Mouse (Mus musculus) limb, embryonic 14.5 days (tissue): ENCODE results near the gene Cat. TPM values are rescaled to one million over a fixed set of nuclear protein-coding genes. Genes with fewer than 3 reads are reported as not detected.

Source experiments
- ATAC-seq: fragments of 200-750 bp; cut with Nextera tagmentation; 2 replicates; pipeline ENCODE4 v1.8.0; 2017; ENCODE audit warnings: low read depth, moderate number of reproducible peaks, moderate TSS enrichment; ENCODE audit not compliant: low FRiP score
- DNase-seq: peaks from one replicate; pipeline ENCODE4 v3.0.0-alpha.2; 2015; ENCODE audit warnings: low spot score
- H3K27ac ChIP-seq: fragments of 300-500 bp; sonication (generic); replicated peaks from 2 replicates; pipeline ENCODE4 v1.5.1; 2014; ENCODE audit warnings: low read depth, mild to moderate bottlenecking, low read length, moderate library complexity, mixed read lengths
- H3K27me3 ChIP-seq: fragments of 300-500 bp; sonication (generic); 2 replicates; pipeline ENCODE4 v1.6.1; 2014; ENCODE audit warnings: low read length, mixed read lengths; ENCODE audit not compliant: control insufficient read depth, insufficient read depth
- H3K36me3 ChIP-seq: fragments of 300-500 bp; sonication (generic); 2 replicates; pipeline ENCODE4 v1.6.1; 2014; ENCODE audit warnings: mild to moderate bottlenecking, low read length, moderate library complexity, mixed read lengths; ENCODE audit not compliant: control insufficient read depth, insufficient read depth
- H3K4me1 ChIP-seq: fragments of 300-500 bp; sonication (generic); 2 replicates; pipeline ENCODE4 v1.6.1; 2014; ENCODE audit warnings: antibody characterized with exemption, low read length, mixed read lengths; ENCODE audit not compliant: control insufficient read depth, insufficient read depth
- H3K4me2 ChIP-seq: fragments of 300-500 bp; sonication (generic); replicated peaks from 2 replicates; pipeline ENCODE4 v1.6.1; 2014; ENCODE audit warnings: low read depth, mild to moderate bottlenecking, low read length, moderate library complexity; ENCODE audit not compliant: severe bottlenecking
- H3K4me3 ChIP-seq: fragments of 300-500 bp; sonication (generic); replicated peaks from 2 replicates; pipeline ENCODE4 v1.5.1; 2014; ENCODE audit warnings: low read length
- H3K9ac ChIP-seq: fragments of 300-500 bp; sonication (generic); 2 replicates; pipeline ENCODE4 v1.6.1; 2014; ENCODE audit warnings: mild to moderate bottlenecking, low read depth, low read length, moderate library complexity; ENCODE audit not compliant: severe bottlenecking
- H3K9me3 ChIP-seq: fragments of 300-500 bp; sonication (generic); 2 replicates; pipeline ENCODE4 v1.6.1; 2016; ENCODE audit warnings: low read length; ENCODE audit not compliant: control insufficient read depth
- POLR2A ChIP-seq: fragments of 200-500 bp; IDR thresholded peaks from 2 replicates; pipeline ENCODE4 v1.8.0; 2012; ENCODE audit warnings: inconsistent platforms, mild to moderate bottlenecking, moderate library complexity, borderline replicate concordance; ENCODE audit not compliant: insufficient read depth, insufficient read length; ENCODE audit errors: extremely low read depth
- WGBS: fragments of 180-500 bp; shearing (Covaris S2); extraction: QIAGEN DNeasy Blood & Tissue Kit; methylation state at CpG from one replicate; pipeline ENCODE4 v1.1.7; 2014; 5-methylcytosine and 5-hydroxymethylcytosine counted together
- polyA plus RNA-seq, 2 experiments: library from polyadenylated mRNA; depleted of rRNA in 1 of 2; stranded (reverse) in 1 of 2; unstranded in 1 of 2; fragments of >200 nt; fragmentation: Nextera tagmentation in 1 of 2; extraction: Ambion mirVana in 1 of 2; gene quantifications; 2 replicates each; pipeline versions ENCODE4 v1.2.1 to v1.2.3; 2012 to 2014

Cat gene
- polyA plus RNA-seq, 2 experiments = 56.3 to 82.3 TPM

- WGBS = 88% methylated on average over 11 of the region's 11 CpGs
- Histone ChIP-seq H3K4me2 (no peak overlapping the region; the same call in 1 of the 2 replicates), H3K4me3 (no peak overlapping the region), H3K9me3 (no peaks in the 10 kb centered on the region), H3K36me3 (no peaks in the 10 kb centered on the region), H3K27ac (no peak overlapping the region), H3K9ac (no peak overlapping the region), H3K27me3 (no peaks in the 10 kb centered on the region), H3K4me1 (peaks cover 9% of the 10 kb centered on the region; the same call in 1 of the 2 replicates)
- ATAC-seq (no peak), DNase-seq (no peak)
- no peak for TF ChIP-seq POLR2A
These were observed 45.8 kb downstream of the Cat start for GRCm38 (mm10) chr2:103439071-103439622.

- Histone ChIP-seq H3K4me1 (peaks cover 9% of the 10 kb centered on the region; the same call in 1 of the 2 replicates), H3K4me3 (no peak overlapping the region), H3K36me3 (no peaks in the 10 kb centered on the region), H3K27ac (peak overlapping the region; percentile 3; the same call in 1 of the 2 replicates), H3K9ac (no peak overlapping the region), H3K4me2 (no peak overlapping the region), H3K9me3 (no peaks in the 10 kb centered on the region), H3K27me3 (no peaks in the 10 kb centered on the region)
- DNase-seq (peak; percentile 23), ATAC-seq (0 out of 2 replicates have a peak, but pooled peaks have one; percentile 32)
- WGBS = 33% methylated on average over 5 of the region's 5 CpGs
- no peak for TF ChIP-seq POLR2A
These were observed 48.4 kb downstream of the Cat start for GRCm38 (mm10) chr2:103436534-103436933.

DNA sequence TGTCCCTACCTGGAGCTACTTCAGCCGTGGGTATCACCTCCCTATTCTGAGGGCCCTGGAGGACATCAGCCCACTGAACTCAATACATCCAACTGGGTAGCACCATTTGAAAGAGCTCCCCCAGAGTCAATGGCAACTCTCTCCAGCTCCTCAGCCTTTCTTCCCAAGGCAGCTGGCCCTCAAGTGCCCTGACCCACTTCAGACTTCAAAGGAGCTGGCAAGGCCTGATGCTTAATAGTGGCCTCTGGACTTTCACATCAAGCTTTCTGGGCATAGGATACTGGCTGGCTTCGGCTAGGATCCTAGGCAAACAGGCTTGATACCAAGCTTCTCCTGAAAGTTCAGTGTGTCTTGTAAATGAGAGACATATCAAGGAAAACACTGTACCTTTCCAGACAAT, 49.9 kb downstream of the Cat start:
- Histone ChIP-seq H3K4me2 (no peak overlapping the region), H3K9ac (no peak overlapping the region), H3K4me1 (peaks cover 9% of the 10 kb centered on the region; the same call in 1 of the 2 replicates), H3K36me3 (no peaks in the 10 kb centered on the region), H3K9me3 (no peaks in the 10 kb centered on the region), H3K4me3 (no peak overlapping the region), H3K27me3 (no peaks in the 10 kb centered on the region), H3K27ac (no peak overlapping the region)
- 65% methylated on average over 2 of the region's 2 CpGs for WGBS
- DNase-seq = no peak
- TF ChIP-seq POLR2A = no peak
- ATAC-seq = no peak

- no peak for DNase-seq
- H3K4me1 ChIP-seq = peaks cover 9% of the 10 kb centered on the region; the same call in 1 of the 2 replicates
These were observed 52.2 kb downstream of the Cat start for GRCm38 (mm10) chr2:103432695-103433275.

GRCm38 (mm10) chr2:103430712-103431111, 54.2 kb downstream of the Cat start:
- no peak overlapping the region for H3K4me3 ChIP-seq
- no peaks in the 10 kb centered on the region for H3K27me3 ChIP-seq
- no peaks in the 10 kb centered on the region for H3K9me3 ChIP-seq
- 39% methylated on average over 1 of the region's 1 CpGs for WGBS
- H3K4me1 ChIP-seq = 0 out of 2 replicates have a peak, but pooled peaks cover under 1% of the 10 kb centered on the region
- H3K36me3 ChIP-seq = no peaks in the 10 kb centered on the region
- no peak overlapping the region for H3K27ac ChIP-seq
- no peak for TF ChIP-seq POLR2A
- no peak for ATAC-seq
- no peak for DNase-seq
- H3K9ac ChIP-seq = no peak overlapping the region
- H3K4me2 ChIP-seq = no peak overlapping the region

More at GRCm38 (mm10) chr2:103432695-103433275, 52.2 kb downstream of the Cat start:
- no peak overlapping the region for H3K4me2 ChIP-seq
- no peak overlapping the region for H3K9ac ChIP-seq
- no peaks in the 10 kb centered on the region for H3K9me3 ChIP-seq
- H3K4me3 ChIP-seq = no peak overlapping the region
- H3K36me3 ChIP-seq = no peaks in the 10 kb centered on the region
- no peaks in the 10 kb centered on the region for H3K27me3 ChIP-seq
- peak; percentile 48; the same call in 1 of the 2 replicates for ATAC-seq
- 57% methylated on average over 8 of the region's 8 CpGs for WGBS
- no peak for TF ChIP-seq POLR2A
- H3K27ac ChIP-seq = no peak overlapping the region
